Mouse (Mus musculus) bone marrow, adult 2 months (tissue): ENCODE measurements around the gene Fam161b.

ENCODE experiments used
- CTCF ChIP-seq: fragments of 200-500 bp; IDR thresholded peaks from 2 replicates; pipeline ENCODE4 v1.5.1; 2011; ENCODE audit warnings: low read length, control low read depth; ENCODE audit not compliant: control insufficient read depth, insufficient read depth
- POLR2A ChIP-seq: fragments of 200-500 bp; IDR thresholded peaks from 2 replicates; pipeline ENCODE4 v1.6.1; 2011; ENCODE audit warnings: low read depth, mild to moderate bottlenecking, control low read depth, low read length, borderline replicate concordance; ENCODE audit not compliant: control insufficient read depth

DNA sequence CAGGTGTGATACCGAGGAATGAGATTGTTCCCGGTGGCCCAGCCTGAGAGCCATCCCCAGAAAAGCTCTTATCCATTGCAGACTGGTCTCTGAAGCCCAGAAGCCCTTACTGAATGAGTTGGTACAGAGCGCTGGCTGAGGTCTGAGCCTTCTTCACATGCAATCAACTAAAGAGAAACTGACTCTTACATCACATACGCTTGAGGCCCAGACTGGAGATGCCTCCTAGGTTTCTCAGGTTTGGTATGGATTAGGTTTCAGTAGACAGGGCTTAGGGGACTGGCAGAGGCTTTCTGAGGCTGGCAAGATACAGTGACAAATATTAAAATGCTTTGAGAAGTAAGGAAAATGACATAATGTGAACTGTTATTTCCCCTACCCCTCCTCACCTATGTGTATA lies 23.8 kb upstream of the Fam161b start:
- TF ChIP-seq POLR2A (no peak), CTCF (no peak)
